Mouse (Mus musculus): Measurements from ENCODE around the gene Gm28047. TPM values are rescaled to one million over a fixed set of nuclear protein-coding genes. Genes with fewer than 3 reads are reported as not detected.

Gene Gm28047
- total RNA-seq, 1 experiment from 2014 or later = 1.7 TPM

DNA sequence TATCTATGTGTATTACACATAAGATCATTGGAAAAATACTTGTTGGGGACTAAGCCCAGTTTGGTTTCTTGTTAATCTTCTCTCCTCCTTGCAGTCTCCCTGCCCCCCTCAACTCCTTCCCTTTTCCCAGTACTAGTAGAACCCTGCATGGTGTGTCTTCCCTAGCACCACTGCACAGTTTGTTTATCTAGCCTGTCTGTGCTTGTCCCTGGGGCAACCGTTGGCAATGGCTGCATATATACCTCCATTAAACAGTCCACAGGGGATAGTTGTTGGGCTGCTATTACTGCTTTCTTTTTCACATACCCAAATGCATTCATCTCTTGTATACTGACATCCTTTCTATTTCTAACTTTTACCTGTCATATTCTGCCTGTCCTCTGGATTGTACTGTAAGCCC, 137.2 kb downstream of the Gm28047 start:
- ATAC-seq (replicated peaks in 1 of 2; ENCODE audit: insufficient read depth in 1 of 2, low FRiP score in 2 of 2, low TSS enrichment in 1 of 2, low read depth in 1 of 2, poor library complexity in 2 of 2, severe bottlenecking in 2 of 2) = no peak

DNA sequence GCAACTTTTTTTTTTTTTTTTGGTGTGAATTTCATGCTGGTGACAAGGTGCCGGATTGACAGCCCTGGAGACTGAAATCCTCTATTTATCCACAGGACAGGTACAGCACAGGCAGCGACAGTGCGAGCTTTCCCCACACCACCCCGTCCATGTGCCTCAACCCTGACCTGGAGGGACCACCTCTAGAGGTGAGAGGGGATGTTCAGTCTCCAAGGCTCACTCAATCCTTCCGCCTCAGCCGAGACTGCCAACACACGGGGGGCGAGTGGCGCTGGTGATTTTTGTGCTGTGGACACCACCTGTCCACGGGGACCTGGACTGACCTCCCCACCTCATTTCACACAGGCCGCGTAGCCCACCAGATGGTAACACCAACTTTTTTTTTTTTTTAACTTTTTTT, 139.0 kb downstream of the Gm28047 start:
- no peak for ATAC-seq (replicated peaks in 1 of 2; ENCODE audit: insufficient read depth in 1 of 2, low FRiP score in 2 of 2, low TSS enrichment in 1 of 2, low read depth in 1 of 2, poor library complexity in 2 of 2, severe bottlenecking in 2 of 2)

DNA sequence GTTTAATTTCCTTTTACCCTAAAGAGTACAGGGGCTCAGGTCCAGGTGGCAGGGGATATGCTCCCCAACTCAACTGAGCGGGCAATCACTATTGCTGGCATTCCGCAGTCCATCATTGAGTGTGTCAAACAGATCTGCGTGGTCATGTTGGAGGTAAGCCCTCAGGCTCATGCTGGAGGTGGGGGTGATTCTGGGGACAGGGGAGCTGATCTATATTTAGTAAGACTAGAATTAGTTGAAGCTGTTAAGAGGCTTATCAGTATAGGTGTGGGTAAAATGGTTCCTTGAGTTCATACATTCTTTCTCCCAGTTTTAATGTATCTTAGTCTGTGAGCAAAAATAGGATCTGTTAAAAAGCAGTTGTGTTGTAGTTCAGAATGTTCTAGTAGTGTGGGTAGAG, 141.7 kb downstream of the Gm28047 start:
- no peak for ATAC-seq (replicated peaks in 1 of 2; ENCODE audit: insufficient read depth in 1 of 2, low FRiP score in 2 of 2, low TSS enrichment in 1 of 2, low read depth in 1 of 2, poor library complexity in 2 of 2, severe bottlenecking in 2 of 2)

DNA sequence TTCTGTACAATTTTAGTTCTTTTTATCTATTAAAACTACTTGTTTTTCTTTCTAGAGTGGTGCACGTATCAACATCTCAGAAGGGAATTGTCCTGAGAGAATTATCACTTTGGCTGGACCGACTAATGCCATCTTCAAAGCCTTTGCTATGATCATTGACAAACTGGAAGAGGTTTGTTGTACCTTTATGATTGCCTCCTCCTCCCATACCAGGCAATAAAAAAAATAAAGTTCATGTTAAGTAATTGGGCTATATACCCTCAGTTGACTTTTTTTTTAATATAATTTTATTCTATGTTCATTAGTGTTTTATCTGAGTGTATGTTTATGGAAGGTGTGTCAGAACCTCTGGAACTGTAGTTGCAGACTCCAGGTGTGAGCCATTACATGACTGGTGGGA, 150.3 kb downstream of the Gm28047 start:
- ATAC-seq (replicated peaks in 1 of 2; ENCODE audit: insufficient read depth in 1 of 2, low FRiP score in 2 of 2, low TSS enrichment in 1 of 2, low read depth in 1 of 2, poor library complexity in 2 of 2, severe bottlenecking in 2 of 2) = no peak

Other genes starting within 250 kb of the Gm28047 start
- gene Sp1, start 218.9 kb downstream of the Gm28047 start, total RNA-seq (2017) = 73.0 and 88.0 TPM in 2 replicates
- gene Amhr2, start 179.7 kb downstream of the Gm28047 start, total RNA-seq (2017) = not detected in 2 replicates
- gene Prr13, start 166.0 kb downstream of the Gm28047 start, total RNA-seq (2017) = 64.1 and 67.1 TPM in 2 replicates
- 228 and 317 TPM in 2 replicates for gene Pcbp2, start 154.5 kb downstream of the Gm28047 start, total RNA-seq (2017)
- not detected in 2 replicates for gene Gm10337, start 121.3 kb downstream of the Gm28047 start, total RNA-seq (2017)
- 2.4 and 3.8 TPM in 2 replicates for gene Map3k12, start 108.0 kb downstream of the Gm28047 start, total RNA-seq (2017)
- 26.8 and 33.3 TPM in 2 replicates for gene Tarbp2, start 106.9 kb downstream of the Gm28047 start, total RNA-seq (2017)
- gene Npff, start 100.1 kb downstream of the Gm28047 start, total RNA-seq (2017) = 0.55 and 1.6 TPM in 2 replicates
- 24.9 and 59.6 TPM in 2 replicates for gene Atf7, start 397 bp upstream of the Gm28047 start, total RNA-seq (2017)
- 29.1 and 78.4 TPM in 2 replicates for gene Atp5g2, start 47.3 kb upstream of the Gm28047 start, total RNA-seq (2017)
- 26.4 and 36.5 TPM in 2 replicates for gene Calcoco1, start 97.1 kb upstream of the Gm28047 start, total RNA-seq (2017)

All from hematopoietic stem cell, adult 5-6 weeks (primary cell).